Mouse (Mus musculus): ENCODE data around the gene Rabac1. TPM values are rescaled to one million over a fixed set of nuclear protein-coding genes. Genes with fewer than 3 reads are reported as not detected.

Gene Rabac1
- polyA plus RNA-seq, 2 experiments, result 185 to 230 TPM

GRCm38 (mm10) chr7:24949958-24950623 is 22.5 kb downstream of the Rabac1 start:
- WGBS, result 2% methylated on average over 8 of the region's 8 CpGs
- Histone ChIP-seq H3K9me3 (ENCODE audit: control insufficient read depth, low read length) (no peaks in the 10 kb centered on the region), H3K36me3 (ENCODE audit: control insufficient read depth, insufficient read depth, low read length) (no peaks in the 10 kb centered on the region), H3K4me2 (replicated peaks; ENCODE audit: low read depth, low read length, severe bottlenecking) (no peak overlapping the region), H3K27ac (replicated peaks; ENCODE audit: low read depth, low read length) (no peak overlapping the region), H3K27me3 (ENCODE audit: control insufficient read depth, insufficient read depth, low read length) (peaks cover 98% of the 10 kb centered on the region), H3K4me1 (ENCODE audit: control insufficient read depth, insufficient read depth, low read length) (no peaks in the 10 kb centered on the region; the same call in 1 of the 2 replicates), H3K9ac (ENCODE audit: low read depth, low read length, severe bottlenecking) (no peak overlapping the region), H3K4me3 (replicated peaks; ENCODE audit: low read length) (no peak overlapping the region)
- DNase-seq (ENCODE audit: low spot score) (peak; percentile 45), ATAC-seq (ENCODE audit: low FRiP score, low read depth) (peak; percentile 62)
- TF ChIP-seq POLR2A (IDR thresholded peaks at IDR 0.05; ENCODE audit: borderline replicate concordance, extremely low read depth, insufficient read depth, insufficient read length), result no peak

- Histone ChIP-seq H3K9ac (ENCODE audit: low read depth, low read length, severe bottlenecking) (no peak overlapping the region), H3K27me3 (ENCODE audit: control insufficient read depth, insufficient read depth, low read length) (peaks cover 98% of the 10 kb centered on the region), H3K4me2 (replicated peaks; ENCODE audit: low read depth, low read length, severe bottlenecking) (no peak overlapping the region), H3K27ac (replicated peaks; ENCODE audit: low read depth, low read length) (no peak overlapping the region), H3K9me3 (ENCODE audit: control insufficient read depth, low read length) (no peaks in the 10 kb centered on the region), H3K4me1 (ENCODE audit: control insufficient read depth, insufficient read depth, low read length) (0 out of 2 replicates have a peak, but pooled peaks cover 2% of the 10 kb centered on the region), H3K4me3 (replicated peaks; ENCODE audit: low read length) (no peak overlapping the region), H3K36me3 (ENCODE audit: control insufficient read depth, insufficient read depth, low read length) (no peaks in the 10 kb centered on the region)
- DNase-seq (ENCODE audit: low spot score), result no peak
- 2% methylated on average over 29 of the region's 29 CpGs for WGBS
- ATAC-seq (ENCODE audit: low FRiP score, low read depth), result no peak
- TF ChIP-seq POLR2A (IDR thresholded peaks at IDR 0.05; ENCODE audit: borderline replicate concordance, extremely low read depth, insufficient read depth, insufficient read length), result no peak
These were observed 23.8 kb downstream of the Rabac1 start for GRCm38 (mm10) chr7:24948774-24949173.

DNA sequence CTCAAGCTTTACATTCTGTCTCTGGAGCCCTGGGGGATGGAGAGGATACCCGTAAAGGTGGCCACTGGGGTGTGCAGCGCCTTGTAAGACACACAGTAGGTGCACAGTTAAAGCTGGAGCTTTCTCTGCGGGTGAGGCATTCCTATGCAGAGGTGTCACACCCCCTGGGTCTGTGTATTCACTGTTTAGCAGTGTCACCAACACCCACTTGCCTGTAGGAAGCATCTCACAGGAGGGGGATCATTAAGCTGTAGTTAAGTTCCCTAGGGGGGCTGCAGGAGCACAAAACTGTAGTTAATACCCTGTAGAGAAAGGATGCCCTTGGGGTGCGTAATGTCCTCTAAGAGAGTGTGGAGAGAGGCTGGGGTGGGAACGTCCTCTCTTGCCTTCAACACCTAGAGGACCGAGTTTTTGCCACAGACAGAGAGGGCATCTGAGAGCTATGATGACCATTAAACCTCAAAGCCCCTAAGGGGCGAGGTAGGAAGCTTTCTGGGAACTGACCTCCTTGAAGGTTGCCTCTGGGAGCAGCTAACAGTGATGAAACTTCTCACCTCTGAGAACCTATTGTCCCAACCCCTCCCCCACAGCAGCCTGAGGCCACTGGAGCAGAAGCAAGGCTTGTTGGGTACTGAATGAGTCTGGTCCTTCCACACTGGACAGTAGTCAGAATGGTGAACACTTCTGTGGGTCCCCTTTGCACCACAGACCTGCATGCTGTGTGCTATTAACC is 25.1 kb downstream of the Rabac1 start:
- no peak overlapping the region for H3K4me2 ChIP-seq (replicated peaks; ENCODE audit: low read depth, low read length, severe bottlenecking)
- no peak for DNase-seq (ENCODE audit: low spot score)
- no peak overlapping the region for H3K27ac ChIP-seq (replicated peaks; ENCODE audit: low read depth, low read length)
- 3% methylated on average over 7 of the region's 7 CpGs for WGBS
- no peak for TF ChIP-seq POLR2A (IDR thresholded peaks at IDR 0.05; ENCODE audit: borderline replicate concordance, extremely low read depth, insufficient read depth, insufficient read length)
- no peak overlapping the region for H3K9ac ChIP-seq (ENCODE audit: low read depth, low read length, severe bottlenecking)
- peaks cover 98% of the 10 kb centered on the region for H3K27me3 ChIP-seq (ENCODE audit: control insufficient read depth, insufficient read depth, low read length)
- no peak overlapping the region for H3K4me3 ChIP-seq (replicated peaks; ENCODE audit: low read length)
- no peaks in the 10 kb centered on the region for H3K9me3 ChIP-seq (ENCODE audit: control insufficient read depth, low read length)
- ATAC-seq (ENCODE audit: low FRiP score, low read depth), result no peak
- H3K4me1 ChIP-seq (ENCODE audit: control insufficient read depth, insufficient read depth, low read length), result 0 out of 2 replicates have a peak, but pooled peaks cover 2% of the 10 kb centered on the region
- H3K36me3 ChIP-seq (ENCODE audit: control insufficient read depth, insufficient read depth, low read length), result no peaks in the 10 kb centered on the region

GRCm38 (mm10) chr7:24944257-24944950 is 28.1 kb downstream of the Rabac1 start, which contains the start of gene Gm4881:
Gene Gm4881, minus strand, starts transcription at chr7:24944494.
- Histone ChIP-seq H3K27ac (replicated peaks; ENCODE audit: low read depth, low read length) (no peak within 1 kb of the TSS), H3K4me2 (replicated peaks; ENCODE audit: low read depth, low read length, severe bottlenecking) (peak within 1 kb of the TSS; percentile 70), H3K27me3 (ENCODE audit: control insufficient read depth, insufficient read depth, low read length) (peaks cover 89% of the 10 kb centered on the region), H3K4me1 (ENCODE audit: control insufficient read depth, insufficient read depth, low read length) (0 out of 2 replicates have a peak, but pooled peaks cover 2% of the 10 kb centered on the region), H3K4me3 (replicated peaks; ENCODE audit: low read length) (peak within 1 kb of the TSS; percentile 41), H3K36me3 (ENCODE audit: control insufficient read depth, insufficient read depth, low read length) (no peaks in the 10 kb centered on the region), H3K9ac (ENCODE audit: low read depth, low read length, severe bottlenecking) (peak within 1 kb of the TSS; percentile 52), H3K9me3 (ENCODE audit: control insufficient read depth, low read length) (no peaks in the 10 kb centered on the region)
- ATAC-seq (ENCODE audit: low FRiP score, low read depth) (no peak), DNase-seq (ENCODE audit: low spot score) (no peak)
- TF ChIP-seq POLR2A (IDR thresholded peaks at IDR 0.05; ENCODE audit: borderline replicate concordance, extremely low read depth, insufficient read depth, insufficient read length), result no peak
- 2% methylated on average over 65 of the region's 72 CpGs for WGBS

- TF ChIP-seq POLR2A (IDR thresholded peaks at IDR 0.05; ENCODE audit: borderline replicate concordance, extremely low read depth, insufficient read depth, insufficient read length), result no peak
- H3K27ac ChIP-seq (replicated peaks; ENCODE audit: low read depth, low read length), result no peak overlapping the region
- peaks cover 85% of the 10 kb centered on the region for H3K27me3 ChIP-seq (ENCODE audit: control insufficient read depth, insufficient read depth, low read length)
- DNase-seq (ENCODE audit: low spot score) (no peak), ATAC-seq (ENCODE audit: low FRiP score, low read depth) (no peak)
- no peaks in the 10 kb centered on the region for H3K36me3 ChIP-seq (ENCODE audit: control insufficient read depth, insufficient read depth, low read length)
- H3K9me3 ChIP-seq (ENCODE audit: control insufficient read depth, low read length), result no peaks in the 10 kb centered on the region
- no peak overlapping the region for H3K4me2 ChIP-seq (replicated peaks; ENCODE audit: low read depth, low read length, severe bottlenecking)
- 0 out of 2 replicates have a peak, but pooled peaks cover 2% of the 10 kb centered on the region for H3K4me1 ChIP-seq (ENCODE audit: control insufficient read depth, insufficient read depth, low read length)
- WGBS, result 5% methylated on average over 6 of the region's 6 CpGs
- H3K4me3 ChIP-seq (replicated peaks; ENCODE audit: low read length), result no peak overlapping the region
- H3K9ac ChIP-seq (ENCODE audit: low read depth, low read length, severe bottlenecking), result no peak overlapping the region
These were observed 28.9 kb downstream of the Rabac1 start for GRCm38 (mm10) chr7:24943641-24944040.
